Mouse (Mus musculus) kidney, postnatal 0 days (tissue): ENCODE measurements around the gene Prok1. TPM values are rescaled to one million over a fixed set of nuclear protein-coding genes. Genes with fewer than 3 reads are reported as not detected.

Source experiments
- ATAC-seq: fragments of 200-750 bp; cut with Nextera tagmentation; replicated peaks from 2 replicates; pipeline ENCODE4 v1.8.0; 2017; ENCODE audit warnings: low read depth, moderate number of reproducible peaks, moderate TSS enrichment, moderate library complexity; ENCODE audit not compliant: low FRiP score
- DNase-seq: peaks from one replicate; pipeline ENCODE4 v3.0.0-alpha.2; 2016; ENCODE audit warnings: low spot score
- H3K27ac ChIP-seq: fragments of 300-500 bp; sonication (generic); 2 replicates; pipeline ENCODE4 v1.5.1; 2014; ENCODE audit warnings: mild to moderate bottlenecking
- H3K27me3 ChIP-seq: fragments of 300-500 bp; sonication (generic); 2 replicates; pipeline ENCODE4 v1.6.1; 2014; ENCODE audit warnings: low read length, mixed read lengths; ENCODE audit not compliant: insufficient read depth
- H3K36me3 ChIP-seq: fragments of 300-500 bp; sonication (generic); 2 replicates; pipeline ENCODE4 v1.6.1; 2014; ENCODE audit warnings: low read length, mixed read lengths; ENCODE audit not compliant: insufficient read depth
- H3K4me1 ChIP-seq: fragments of 300-500 bp; sonication (generic); replicated peaks from 2 replicates; pipeline ENCODE4 v1.6.1; 2014; ENCODE audit warnings: antibody characterized with exemption, low read length, mixed read lengths; ENCODE audit not compliant: insufficient read depth
- H3K4me2 ChIP-seq: fragments of 300-500 bp; sonication (generic); 2 replicates; pipeline ENCODE4 v1.6.1; 2014; ENCODE audit warnings: mild to moderate bottlenecking, low read length, moderate library complexity, mixed read lengths
- H3K4me3 ChIP-seq: fragments of 300-500 bp; sonication (generic); replicated peaks from 2 replicates; pipeline ENCODE4 v1.5.1; 2014; ENCODE audit warnings: low read depth, low read length
- H3K9ac ChIP-seq: fragments of 300-500 bp; sonication (generic); 2 replicates; pipeline ENCODE4 v1.6.1; 2014; ENCODE audit warnings: low read depth, low read length
- H3K9me3 ChIP-seq: fragments of 300-500 bp; sonication (generic); replicated peaks from 2 replicates; pipeline ENCODE4 v1.6.1; 2016; ENCODE audit warnings: low read length, inconsistent platforms, mixed read lengths
- CTCF ChIP-seq: IDR thresholded peaks from 2 replicates; pipeline ENCODE4 v1.5.1; 2016; ENCODE audit warnings: antibody characterized with exemption, low read depth, mild to moderate bottlenecking, moderate library complexity
- WGBS: fragments of 180-500 bp; shearing (Covaris S2); extraction: QIAGEN DNeasy Blood & Tissue Kit; methylation state at CpG from one replicate; pipeline ENCODE4 v1.1.7; 2014; 5-methylcytosine and 5-hydroxymethylcytosine counted together
- polyA plus RNA-seq: library from polyadenylated mRNA; unstranded; fragments of >200 nt; fragmentation: Nextera tagmentation; extraction: Ambion mirVana; gene quantifications from 2 replicates; pipeline ENCODE4 v1.2.1, GENCODE M21; 2015

Prok1 gene
- polyA plus RNA-seq, 1 experiment from 2014 or later, result 0.09 TPM

DNA sequence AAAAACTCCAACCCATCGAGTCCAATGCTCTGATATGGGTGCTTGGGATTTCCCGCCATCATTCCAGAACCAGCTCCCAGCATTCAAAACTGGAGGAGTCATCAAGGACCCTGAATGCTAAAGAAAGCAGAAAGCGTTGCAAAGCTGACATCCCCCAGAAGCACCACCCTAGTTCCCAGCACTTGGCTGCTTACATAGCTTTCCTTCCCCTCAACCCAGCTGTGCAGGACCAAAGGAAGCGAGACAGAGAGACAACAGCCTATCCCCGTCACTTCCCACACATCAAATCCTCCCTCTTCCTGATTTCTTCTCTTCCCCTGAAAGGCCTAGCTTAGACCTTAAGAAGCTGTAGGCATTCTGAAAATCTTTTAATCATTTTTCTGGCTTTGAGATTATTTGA lies 35.8 kb upstream of the Prok1 start:
- H3K27ac ChIP-seq, result no peak overlapping the region
- no peaks in the 10 kb centered on the region for H3K36me3 ChIP-seq
- no peak overlapping the region for H3K4me3 ChIP-seq
- H3K9ac ChIP-seq, result no peak overlapping the region
- no peaks in the 10 kb centered on the region for H3K27me3 ChIP-seq
- no peak for DNase-seq
- no peak overlapping the region for H3K4me2 ChIP-seq
- no peak for TF ChIP-seq CTCF
- no peaks in the 10 kb centered on the region for H3K9me3 ChIP-seq
- H3K4me1 ChIP-seq, result no peaks in the 10 kb centered on the region; the same call in 1 of the 2 replicates
- 59% methylated on average over 5 of the region's 5 CpGs for WGBS
- no peak for ATAC-seq

GRCm38 (mm10) chr3:107273820-107274219 lies 34.3 kb upstream of the Prok1 start:
- DNase-seq (peak; percentile 82), ATAC-seq (peak; percentile 48)
- H3K27ac ChIP-seq, result no peak overlapping the region
- no peak overlapping the region for H3K9ac ChIP-seq
- H3K4me1 ChIP-seq, result no peaks in the 10 kb centered on the region
- H3K36me3 ChIP-seq, result no peaks in the 10 kb centered on the region
- no peaks in the 10 kb centered on the region for H3K9me3 ChIP-seq
- no peaks in the 10 kb centered on the region for H3K27me3 ChIP-seq
- no peak overlapping the region for H3K4me2 ChIP-seq
- peak; percentile 88 for TF ChIP-seq CTCF
- no peak overlapping the region for H3K4me3 ChIP-seq
- 17% methylated on average over 3 of the region's 3 CpGs for WGBS

- 88% methylated on average over 3 of the region's 3 CpGs for WGBS
- H3K4me3 ChIP-seq, result no peak overlapping the region
- no peaks in the 10 kb centered on the region for H3K9me3 ChIP-seq
- H3K27ac ChIP-seq, result no peak overlapping the region
- H3K36me3 ChIP-seq, result no peaks in the 10 kb centered on the region
- no peaks in the 10 kb centered on the region for H3K27me3 ChIP-seq
- H3K9ac ChIP-seq, result no peak overlapping the region
- H3K4me1 ChIP-seq, result no peaks in the 10 kb centered on the region
- ATAC-seq (no peak; the same call in 1 of the 2 replicates), DNase-seq (no peak)
- no peak overlapping the region for H3K4me2 ChIP-seq
- no peak for TF ChIP-seq CTCF
Observed at GRCm38 (mm10) chr3:107272433-107272832, 32.9 kb upstream of the Prok1 start.

DNA sequence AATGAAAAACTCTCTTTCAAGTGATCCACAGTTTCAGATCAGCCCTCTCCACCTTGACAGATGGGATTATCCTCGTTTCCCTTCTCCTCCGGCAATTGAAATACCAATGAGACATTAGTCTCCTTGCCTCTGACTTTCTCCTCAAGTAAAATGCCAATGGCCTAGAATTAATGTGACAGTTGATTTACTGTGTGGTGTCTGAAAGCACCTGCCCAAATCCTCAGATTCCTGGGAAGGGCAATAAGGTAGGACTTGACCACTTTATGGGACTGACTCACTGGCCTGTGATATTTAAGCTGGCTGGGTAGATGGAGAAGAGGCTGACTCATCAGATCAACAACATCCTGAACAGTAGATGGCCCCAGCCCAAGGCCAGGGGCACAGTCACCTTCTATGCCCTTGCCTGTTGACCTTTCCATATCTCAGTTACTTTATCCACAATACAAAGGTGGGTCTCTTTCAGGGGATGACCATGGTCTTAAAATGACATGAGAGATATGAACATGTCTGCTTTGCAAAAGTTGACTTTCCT lies 27.4 kb upstream of the Prok1 start:
- no peak overlapping the region for H3K4me3 ChIP-seq
- no peak for ATAC-seq
- no peaks in the 10 kb centered on the region for H3K27me3 ChIP-seq
- no peaks in the 10 kb centered on the region for H3K4me1 ChIP-seq
- no peak for TF ChIP-seq CTCF
- H3K36me3 ChIP-seq, result no peaks in the 10 kb centered on the region
- H3K27ac ChIP-seq, result no peak overlapping the region
- no peak overlapping the region for H3K9ac ChIP-seq
- no peak for DNase-seq
- H3K4me2 ChIP-seq, result no peak overlapping the region
- H3K9me3 ChIP-seq, result no peaks in the 10 kb centered on the region
- WGBS, result 69% methylated on average over 2 of the region's 2 CpGs

DNA sequence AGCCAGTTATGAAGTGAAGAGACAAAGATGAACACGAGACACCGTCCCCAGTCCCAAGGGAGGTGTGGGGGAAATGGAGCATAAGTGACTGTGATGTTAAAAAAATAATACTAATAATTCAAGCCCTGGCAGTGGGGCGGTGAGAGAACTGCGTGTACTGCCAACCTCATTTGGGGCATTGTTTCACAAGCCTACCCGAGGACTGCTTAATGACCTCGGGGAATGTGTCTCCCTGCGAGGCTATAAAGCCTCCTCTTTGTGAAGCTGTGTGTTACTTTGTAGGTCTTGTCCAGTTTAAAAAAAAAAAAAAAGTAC lies 22.3 kb upstream of the Prok1 start:
- Histone ChIP-seq H3K4me3 (no peak overlapping the region), H3K27ac (no peak overlapping the region), H3K4me1 (no peaks in the 10 kb centered on the region), H3K36me3 (no peaks in the 10 kb centered on the region), H3K27me3 (no peaks in the 10 kb centered on the region), H3K9ac (no peak overlapping the region), H3K9me3 (no peaks in the 10 kb centered on the region), H3K4me2 (no peak overlapping the region)
- ATAC-seq (no peak), DNase-seq (no peak)
- TF ChIP-seq CTCF, result no peak
- 26% methylated on average over 7 of the region's 7 CpGs for WGBS

- no peaks in the 10 kb centered on the region for H3K9me3 ChIP-seq
- no peaks in the 10 kb centered on the region for H3K36me3 ChIP-seq
- TF ChIP-seq CTCF, result no peak; the same call in 1 of the 2 replicates
- no peak overlapping the region for H3K4me3 ChIP-seq
- H3K27me3 ChIP-seq, result no peaks in the 10 kb centered on the region
- no peak overlapping the region for H3K4me2 ChIP-seq
- no peak overlapping the region for H3K27ac ChIP-seq
- no peaks in the 10 kb centered on the region for H3K4me1 ChIP-seq
- ATAC-seq (no peak), DNase-seq (peak; percentile 19)
- no peak overlapping the region for H3K9ac ChIP-seq
- WGBS, result 33% methylated on average over 8 of the region's 8 CpGs
Observed at GRCm38 (mm10) chr3:107260956-107261850, 21.7 kb upstream of the Prok1 start.
